ENCODE assay signal across 9 mouse cellular contexts in genomic region chr5:148978458-148979165, GRCm38 (mm10). TPM values are rescaled to one million over a fixed set of nuclear protein-coding genes. Genes with fewer than 3 reads are reported as not detected.
DNase-seq lines count a peak whose midpoint lies in the region; ATAC-seq and TF ChIP-seq lines count a peak whose summit lies in the region.
"Had no signal": no experiment of that assay in that cellular context is flagged by ENCODE, and none has a peak within 500 bp of the region (broad histone marks: within the 10 kb centered on the region; RNA-seq: fewer than 3 reads in every experiment).

No protein-coding gene starts in this region.

- H3K4me1 ChIP-seq in forebrain, embryonic 10.5 days, result peaks cover 30% of the 10 kb centered on the region
- peaks cover 10% of the 10 kb centered on the region; the same call in 1 of the 2 replicates for H3K4me1 ChIP-seq in forebrain, embryonic 13.5 days
- H3K4me1 ChIP-seq in kidney, adult 2 months (ENCODE audit: control insufficient read depth, insufficient read depth, low read length), result peaks cover 21% of the 10 kb centered on the region
- peaks cover 11% of the 10 kb centered on the region for H3K4me1 ChIP-seq in liver, embryonic 16.5 days (ENCODE audit: control insufficient read depth, low read depth, low read length)

- no peak for TF ChIP-seq POLR2A in kidney, adult 2 months (IDR thresholded peaks at IDR 0.05; ENCODE audit: low read depth, low read length)

- no peak for DNase-seq in forebrain, embryonic 10.5 days (ENCODE audit: extremely low spot score, low spot score)
- DNase-seq in CD4-positive helper T cell, adult 2 months (ENCODE audit: low read depth, low spot score), result peak; percentile 44
- peak; percentile 95 for DNase-seq in kidney, adult 2 months
- no peak for DNase-seq in urinary bladder, adult 18-20 months (ENCODE audit: low spot score in 2 of 2)
- no peak for DNase-seq in Muller cell, postnatal 12 days (ENCODE audit: inconsistent ontology term)
- no peak for DNase-seq in layer of hippocampus, adult 18-20 months (ENCODE audit: low spot score in 2 of 2)
- DNase-seq: gastrocnemius, postnatal 10 days had no signal

- no peak overlapping the region for H3K4me2 ChIP-seq in forebrain, embryonic 13.5 days
- no peak overlapping the region for H3K4me2 ChIP-seq in liver, embryonic 16.5 days (ENCODE audit: low read depth, low read length)

- H3K36me3 ChIP-seq in forebrain, embryonic 10.5 days (replicated peaks), result no peaks in the 10 kb centered on the region
- H3K36me3 ChIP-seq in forebrain, embryonic 13.5 days (ENCODE audit: poor library complexity, severe bottlenecking), result no peaks in the 10 kb centered on the region
- H3K36me3 ChIP-seq in kidney, adult 2 months (ENCODE audit: control insufficient read depth, insufficient read depth, low read length), result no peaks in the 10 kb centered on the region
- H3K36me3 ChIP-seq in liver, embryonic 16.5 days (ENCODE audit: control insufficient read depth, insufficient read depth), result no peaks in the 10 kb centered on the region

- peak overlapping the region; percentile 66 for H3K27ac ChIP-seq in forebrain, embryonic 10.5 days
- no peak overlapping the region for H3K27ac ChIP-seq in forebrain, embryonic 13.5 days
- peak overlapping the region; percentile 96 for H3K27ac ChIP-seq in kidney, adult 2 months (ENCODE audit: insufficient read depth, low read depth, low read length)
- H3K27ac ChIP-seq in liver, embryonic 16.5 days (ENCODE audit: low read length), result peak overlapping the region; percentile 68

- ATAC-seq in forebrain, embryonic 13.5 days, result no peak
- ATAC-seq in liver, embryonic 16.5 days (ENCODE audit: low read depth), result peak; percentile 84

- peaks cover under 1% of the 10 kb centered on the region for H3K9me3 ChIP-seq in forebrain, embryonic 10.5 days
- peaks cover under 1% of the 10 kb centered on the region for H3K9me3 ChIP-seq in forebrain, embryonic 13.5 days (replicated peaks)
- 0 out of 2 replicates have a peak, but pooled peaks cover under 1% of the 10 kb centered on the region for H3K9me3 ChIP-seq in liver, embryonic 16.5 days (replicated peaks; ENCODE audit: control insufficient read depth, low read length)

- 74% methylated on average over 18 of the region's 18 CpGs for WGBS in forebrain, embryonic 10.5 days
- 66% methylated on average over 18 of the region's 18 CpGs for WGBS in forebrain, embryonic 13.5 days
- 33% methylated on average over 18 of the region's 18 CpGs for WGBS in kidney, adult 2 months
- 45% methylated on average over 18 of the region's 18 CpGs for WGBS in liver, embryonic 16.5 days (ENCODE audit: insufficient replicate concordance)

- no peak overlapping the region for H3K9ac ChIP-seq in forebrain, embryonic 13.5 days
- no peak overlapping the region for H3K9ac ChIP-seq in liver, embryonic 16.5 days (ENCODE audit: low read depth, low read length)

- no peaks in the 10 kb centered on the region for H3K27me3 ChIP-seq in forebrain, embryonic 10.5 days (ENCODE audit: poor library complexity, severe bottlenecking)
- no peaks in the 10 kb centered on the region for H3K27me3 ChIP-seq in forebrain, embryonic 13.5 days
- H3K27me3 ChIP-seq in kidney, adult 2 months (replicated peaks; ENCODE audit: control insufficient read depth, insufficient read depth, low read length), result no peaks in the 10 kb centered on the region
- no peaks in the 10 kb centered on the region for H3K27me3 ChIP-seq in liver, embryonic 16.5 days (ENCODE audit: control insufficient read depth, insufficient read depth, low read depth, low read length)

- no peak overlapping the region for H3K4me3 ChIP-seq in forebrain, embryonic 10.5 days
- no peak overlapping the region for H3K4me3 ChIP-seq in forebrain, embryonic 13.5 days
- H3K4me3 ChIP-seq in kidney, adult 2 months (ENCODE audit: insufficient read depth, low read depth, low read length), result no peak overlapping the region
- no peak overlapping the region for H3K4me3 ChIP-seq in liver, embryonic 16.5 days (ENCODE audit: low read depth, low read length)

- no peak for TF ChIP-seq CTCF in kidney, adult 2 months (conservative IDR thresholded peaks at IDR 0.05; ENCODE audit: insufficient read depth, insufficient read length, low read depth, low read length)

RNA-seq across cellular contexts. Expression of gene Gm42791, which starts 16.3 kb away (rescaled TPM):
- 1.2 and 2.5 TPM in 2 replicates for polyA plus RNA-seq in forebrain, embryonic 10.5 days (2016; fragmentation: Nextera tagmentation; extraction: Ambion mirVana)
- polyA plus RNA-seq in forebrain, embryonic 13.5 days (2015; fragmentation: Nextera tagmentation; extraction: Ambion mirVana), result 3.5 and 10.1 TPM in 2 replicates
- polyA plus RNA-seq in kidney, adult 2 months (2012; rRNA removed), result not detected in 2 replicates
- 0.53 and 1.1 TPM in 2 replicates for polyA plus RNA-seq in liver, embryonic 16.5 days (2015; fragmentation: Nextera tagmentation; extraction: Ambion mirVana)
- 10 to 100 TPM; 32.0 to 32.9 TPM for total RNA-seq in layer of hippocampus, adult 18-20 months (2021)

RNA-seq across cellular contexts. Expression of gene Katnal1, which starts 49.5 kb away (rescaled TPM):
- 19.8 and 22.9 TPM in 2 replicates for polyA plus RNA-seq in forebrain, embryonic 10.5 days (2016; fragmentation: Nextera tagmentation; extraction: Ambion mirVana)
- 31.6 and 38.5 TPM in 2 replicates for polyA plus RNA-seq in forebrain, embryonic 13.5 days (2015; fragmentation: Nextera tagmentation; extraction: Ambion mirVana)
- 6.6 and 7.5 TPM in 2 replicates for polyA plus RNA-seq in kidney, adult 2 months (2012; rRNA removed)
- polyA plus RNA-seq in liver, embryonic 16.5 days (2015; fragmentation: Nextera tagmentation; extraction: Ambion mirVana), result 6.7 and 7.4 TPM in 2 replicates
- 10 to 100 TPM; 62.6 to 65.4 TPM for total RNA-seq in layer of hippocampus, adult 18-20 months (2021)

Comparison
In these comparisons a context has a peak if more than half of its experiments do, and no peak if none do; other contexts are left out.
1. DNase-seq: peak in CD4-positive helper T cell, adult 2 months (single experiment) and kidney, adult 2 months (single experiment); none in forebrain, embryonic 10.5 days (single experiment), urinary bladder, adult 18-20 months (0 of 2), Muller cell, postnatal 12 days (single experiment) and layer of hippocampus, adult 18-20 months (0 of 2).